18 mouse cellular contexts compared by ENCODE assay signal in the genomic region with DNA sequence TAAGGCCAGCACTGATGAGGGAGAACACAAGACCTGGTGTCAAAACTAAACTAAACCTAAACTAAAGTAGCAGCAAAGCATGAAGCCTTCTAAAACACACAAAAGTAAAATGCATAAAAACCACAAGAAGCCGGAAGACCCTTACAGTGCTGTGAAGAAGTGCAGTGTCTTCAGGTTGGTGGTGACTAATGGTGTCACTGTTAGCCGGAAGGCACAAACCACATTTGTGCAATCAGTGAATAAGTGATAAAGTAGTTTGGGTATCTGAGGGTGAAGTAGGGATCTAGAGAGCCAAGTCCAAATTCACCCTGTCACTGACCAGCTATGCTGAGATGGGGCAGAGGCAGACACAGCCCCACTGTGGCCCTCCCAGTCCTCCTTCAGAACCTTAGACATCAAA.
"Had no signal": no experiment of that assay in that cellular context is flagged by ENCODE, and none has a peak within 500 bp of the region (broad histone marks: within the 10 kb centered on the region; RNA-seq: fewer than 3 reads in every experiment).

No protein-coding gene starts in this region.

- DNase-seq: kidney, adult 11 months; kidney, adult 9 months; kidney, postnatal 36 days; layer of hippocampus, adult 9-11 months; layer of hippocampus, postnatal 36 days; lung, embryonic 14.5 days; lung, postnatal 10 days; lung, postnatal 4 days; right cerebral cortex, adult 18-20 months; right cerebral cortex, postnatal 4 days; spleen, adult 18-20 months; thymus, postnatal 36 days had no signal

- H3K4me2 ChIP-seq: limb, embryonic 15.5 days; lung, embryonic 14.5 days; midbrain, embryonic 12.5 days; stomach, embryonic 15.5 days had no signal

- H3K27me3 ChIP-seq: limb, embryonic 15.5 days; midbrain, embryonic 12.5 days; stomach, embryonic 15.5 days had no signal

- H3K9ac ChIP-seq: limb, embryonic 15.5 days; lung, embryonic 14.5 days; midbrain, embryonic 12.5 days; stomach, embryonic 15.5 days had no signal

- H3K4me3 ChIP-seq: limb, embryonic 15.5 days; midbrain, embryonic 12.5 days; stomach, embryonic 15.5 days had no signal

- ATAC-seq: inflammation-experienced regulatory T-cells, adult 6 months; midbrain, embryonic 16.5 days had no signal

- H3K27ac ChIP-seq: kidney, postnatal 0 days; limb, embryonic 15.5 days; midbrain, embryonic 12.5 days had no signal

- H3K9me3 ChIP-seq: limb, embryonic 15.5 days; midbrain, embryonic 12.5 days; stomach, embryonic 15.5 days had no signal
